Mouse (Mus musculus) erythroblast, embryonic 14.5 days (primary cell): ENCODE data around the gene Mical3. TPM values are rescaled to one million over a fixed set of nuclear protein-coding genes. Genes with fewer than 3 reads are reported as not detected.

Experiments used
- H3K27me3 ChIP-seq: 2 replicates; pipeline ENCODE4 v1.6.1; 2012; ENCODE audit warnings: inconsistent platforms; ENCODE audit not compliant: control insufficient read depth
- H3K36me3 ChIP-seq: 2 replicates; pipeline ENCODE4 v1.6.1; 2012; ENCODE audit warnings: mild to moderate bottlenecking, inconsistent platforms; ENCODE audit not compliant: control insufficient read depth
- H3K4me1 ChIP-seq: 2 replicates; pipeline ENCODE4 v1.6.1; 2012; ENCODE audit warnings: inconsistent platforms; ENCODE audit not compliant: control insufficient read depth
- H3K4me3 ChIP-seq: replicated peaks from 2 replicates; pipeline ENCODE3; 2012; ENCODE audit warnings: moderate library complexity, mild to moderate bottlenecking, inconsistent platforms
- H3K9me3 ChIP-seq: 2 replicates; pipeline ENCODE4 v1.6.1; 2012; ENCODE audit warnings: low read length, inconsistent platforms, mixed read lengths; ENCODE audit not compliant: control insufficient read depth
- GATA1 ChIP-seq: IDR thresholded peaks from 2 replicates; pipeline ENCODE4 v1.6.1; 2012; ENCODE audit warnings: low read length, inconsistent platforms, mixed read lengths
- TAL1 ChIP-seq: IDR thresholded peaks from 3 replicates; pipeline ENCODE4 v1.6.1; 2012; ENCODE audit warnings: low read length, inconsistent platforms, mixed read lengths
- polyA plus RNA-seq: library from polyadenylated mRNA; stranded (reverse); fragments of >175 nt; gene quantifications from 2 replicates; pipeline ENCODE4 v1.2.3, GENCODE M21; 2012

Mical3 gene
- polyA plus RNA-seq, 1 experiment = 11.0 TPM

- H3K27me3 ChIP-seq = no peaks in the 10 kb centered on the region
- H3K36me3 ChIP-seq = peaks cover 76% of the 10 kb centered on the region
- TF ChIP-seq GATA1 (no peak), TAL1 (no peak)
- no peaks in the 10 kb centered on the region for H3K4me1 ChIP-seq
- no peaks in the 10 kb centered on the region for H3K9me3 ChIP-seq
- no peak overlapping the region for H3K4me3 ChIP-seq
Measured at GRCm38 (mm10) chr6:120964179-120964578, 166.6 kb downstream of the Mical3 start.

GRCm38 (mm10) chr6:120960338-120961030, 170.3 kb downstream of the Mical3 start:
- Histone ChIP-seq H3K27me3 (no peaks in the 10 kb centered on the region), H3K4me3 (no peak overlapping the region), H3K36me3 (peaks cover 96% of the 10 kb centered on the region), H3K4me1 (peaks cover 34% of the 10 kb centered on the region), H3K9me3 (no peaks in the 10 kb centered on the region)
- TF ChIP-seq TAL1 (no peak), GATA1 (no peak)

- H3K36me3 ChIP-seq = peaks cover 100% of the 10 kb centered on the region
- no peak overlapping the region for H3K4me3 ChIP-seq
- peaks cover 49% of the 10 kb centered on the region for H3K4me1 ChIP-seq
- no peaks in the 10 kb centered on the region for H3K27me3 ChIP-seq
- TF ChIP-seq GATA1 = no peak
- TF ChIP-seq TAL1 = no peak
- no peaks in the 10 kb centered on the region for H3K9me3 ChIP-seq
Measured at GRCm38 (mm10) chr6:120957331-120957730, 173.5 kb downstream of the Mical3 start.

- TF ChIP-seq TAL1 (peak; percentile 76), GATA1 (peak; percentile 79)
- no peaks in the 10 kb centered on the region for H3K27me3 ChIP-seq
- peaks cover 100% of the 10 kb centered on the region for H3K36me3 ChIP-seq
- H3K4me1 ChIP-seq = peaks cover 51% of the 10 kb centered on the region
- no peaks in the 10 kb centered on the region for H3K9me3 ChIP-seq
- H3K4me3 ChIP-seq = peak overlapping the region; percentile 12
Measured at GRCm38 (mm10) chr6:120956259-120957161, 174.3 kb downstream of the Mical3 start.

- Histone ChIP-seq H3K4me1 (peaks cover 51% of the 10 kb centered on the region), H3K4me3 (no peak overlapping the region), H3K9me3 (no peaks in the 10 kb centered on the region), H3K27me3 (no peaks in the 10 kb centered on the region), H3K36me3 (peaks cover 99% of the 10 kb centered on the region)
- TF ChIP-seq GATA1 (no peak), TAL1 (no peak)
Measured at GRCm38 (mm10) chr6:120955215-120955614, 175.6 kb downstream of the Mical3 start.

- TF ChIP-seq TAL1 (no peak), GATA1 (no peak)
- H3K36me3 ChIP-seq = peaks cover 99% of the 10 kb centered on the region
- no peaks in the 10 kb centered on the region for H3K9me3 ChIP-seq
- H3K4me3 ChIP-seq = no peak overlapping the region
- H3K27me3 ChIP-seq = no peaks in the 10 kb centered on the region
- H3K4me1 ChIP-seq = peaks cover 51% of the 10 kb centered on the region
Measured at GRCm38 (mm10) chr6:120954241-120954640, 176.6 kb downstream of the Mical3 start.

GRCm38 (mm10) chr6:120952475-120952874, 178.3 kb downstream of the Mical3 start:
- H3K4me3 ChIP-seq = no peak overlapping the region
- no peaks in the 10 kb centered on the region for H3K9me3 ChIP-seq
- H3K27me3 ChIP-seq = no peaks in the 10 kb centered on the region
- no peak for TF ChIP-seq TAL1
- TF ChIP-seq GATA1 = no peak
- peaks cover 99% of the 10 kb centered on the region for H3K36me3 ChIP-seq
- H3K4me1 ChIP-seq = peaks cover 37% of the 10 kb centered on the region

GRCm38 (mm10) chr6:120951311-120951710, 179.5 kb downstream of the Mical3 start:
- Histone ChIP-seq H3K4me1 (peaks cover 26% of the 10 kb centered on the region), H3K4me3 (no peak overlapping the region), H3K36me3 (peaks cover 99% of the 10 kb centered on the region), H3K27me3 (no peaks in the 10 kb centered on the region), H3K9me3 (no peaks in the 10 kb centered on the region)
- TF ChIP-seq TAL1 = no peak
- TF ChIP-seq GATA1 = no peak

GRCm38 (mm10) chr6:120945510-120945909, 185.3 kb downstream of the Mical3 start:
- no peak for TF ChIP-seq GATA1
- no peak for TF ChIP-seq TAL1
- H3K4me3 ChIP-seq = no peak overlapping the region
- no peaks in the 10 kb centered on the region for H3K9me3 ChIP-seq
- H3K27me3 ChIP-seq = no peaks in the 10 kb centered on the region
- peaks cover 96% of the 10 kb centered on the region for H3K36me3 ChIP-seq
- peaks cover 8% of the 10 kb centered on the region for H3K4me1 ChIP-seq
